Mouse (Mus musculus): ENCODE measurements around the gene Calcb.

Gene Calcb

GRCm38 (mm10) chr7:114748239-114748638, 29.8 kb downstream of the Calcb start:
- in situ Hi-C loops (cut with MboI, MseI), result no loop called here

GRCm38 (mm10) chr7:114753471-114753870, 35.0 kb downstream of the Calcb start:
- in situ Hi-C loops (cut with MboI, MseI), result no loop called here

GRCm38 (mm10) chr7:114754196-114754595, 35.8 kb downstream of the Calcb start:
- in situ Hi-C loops (cut with MboI, MseI), result no loop called here

GRCm38 (mm10) chr7:114754626-114755025, 36.2 kb downstream of the Calcb start:
- in situ Hi-C loops (cut with MboI, MseI), result no loop called here

- in situ Hi-C loops (cut with MboI, MseI), result no loop called here
Measured at GRCm38 (mm10) chr7:114762660-114763059, 44.2 kb downstream of the Calcb start.

- in situ Hi-C loops (cut with MboI, MseI), result no loop called here
Measured at GRCm38 (mm10) chr7:114765273-114765672, 46.8 kb downstream of the Calcb start.

- in situ Hi-C loops (cut with MboI, MseI), result no loop called here
Measured at GRCm38 (mm10) chr7:114766523-114766922, 48.1 kb downstream of the Calcb start.

GRCm38 (mm10) chr7:114768516-114768915, 50.1 kb downstream of the Calcb start:
- in situ Hi-C loops (cut with MboI, MseI), result no loop called here

GRCm38 (mm10) chr7:114769041-114769440, 50.6 kb downstream of the Calcb start:
- in situ Hi-C loops (cut with MboI, MseI), result no loop called here

GRCm38 (mm10) chr7:114770586-114770985, 52.1 kb downstream of the Calcb start:
- in situ Hi-C loops (cut with MboI, MseI), result no loop called here

- in situ Hi-C loops (cut with MboI, MseI), result no loop called here
Measured at GRCm38 (mm10) chr7:114771801-114772200, 53.4 kb downstream of the Calcb start.
